Comparison of ENCODE assay signal across 18 mouse cellular contexts in genomic region chr2:59272713-59273112, GRCm38 (mm10).
DNase-seq lines count a peak whose midpoint lies in the region; ATAC-seq and TF ChIP-seq lines count a peak whose summit lies in the region.
"Had no signal": no experiment of that assay in that cellular context is flagged by ENCODE, and none has a peak within 500 bp of the region (broad histone marks: within the 10 kb centered on the region; RNA-seq: fewer than 3 reads in every experiment).

No protein-coding gene starts in this region.

- WGBS in stomach, postnatal 0 days = 79% methylated on average over 6 of the region's 6 CpGs

- no peaks in the 10 kb centered on the region for H3K36me3 ChIP-seq in stomach, postnatal 0 days (ENCODE audit: control insufficient read depth, insufficient read depth, low read length)
- H3K36me3 ChIP-seq: embryonic facial prominence, embryonic 12.5 days; forebrain, embryonic 15.5 days; hindbrain, embryonic 15.5 days had no signal

- no peaks in the 10 kb centered on the region for H3K4me1 ChIP-seq in stomach, postnatal 0 days (replicated peaks; ENCODE audit: control insufficient read depth, insufficient read depth)
- H3K4me1 ChIP-seq: embryonic facial prominence, embryonic 12.5 days; forebrain, embryonic 15.5 days; hindbrain, embryonic 15.5 days had no signal

- H3K27me3 ChIP-seq in stomach, postnatal 0 days (ENCODE audit: control insufficient read depth, insufficient read depth, low read length) = no peaks in the 10 kb centered on the region
- H3K27me3 ChIP-seq: embryonic facial prominence, embryonic 12.5 days; forebrain, embryonic 15.5 days; hindbrain, embryonic 15.5 days; kidney, embryonic 15.5 days had no signal

- H3K4me3 ChIP-seq in stomach, postnatal 0 days (ENCODE audit: low read depth, low read length) = no peak overlapping the region
- H3K4me3 ChIP-seq: embryonic facial prominence, embryonic 12.5 days; forebrain, embryonic 15.5 days; hindbrain, embryonic 15.5 days; kidney, embryonic 15.5 days had no signal

- no peaks in the 10 kb centered on the region for H3K9me3 ChIP-seq in stomach, postnatal 0 days (ENCODE audit: control insufficient read depth, low read length)
- H3K9me3 ChIP-seq: embryonic facial prominence, embryonic 12.5 days; forebrain, embryonic 15.5 days; hindbrain, embryonic 15.5 days; kidney, embryonic 15.5 days had no signal

- no peak overlapping the region for H3K4me2 ChIP-seq in stomach, postnatal 0 days (replicated peaks; ENCODE audit: low read depth)
- H3K4me2 ChIP-seq: embryonic facial prominence, embryonic 12.5 days; forebrain, embryonic 15.5 days; heart, embryonic 11.5 days; hindbrain, embryonic 15.5 days; kidney, embryonic 15.5 days had no signal

- no peak overlapping the region for H3K9ac ChIP-seq in stomach, postnatal 0 days (ENCODE audit: low read length)
- H3K9ac ChIP-seq: embryonic facial prominence, embryonic 12.5 days; forebrain, embryonic 15.5 days; hindbrain, embryonic 15.5 days; kidney, embryonic 15.5 days had no signal

- no peak for ATAC-seq in stomach, postnatal 0 days (ENCODE audit: low FRiP score, low TSS enrichment)
- ATAC-seq: forebrain, embryonic 15.5 days; intestine, embryonic 16.5 days had no signal

- peak; percentile 67 for DNase-seq in heart, adult 11 months
- no peak for DNase-seq in heart, adult 9 months (ENCODE audit: low spot score in 2 of 2)
- peak; percentile 33 for DNase-seq in cerebellum, adult 11-12 months
- DNase-seq in cerebellum, adult 8-10 months = peak; percentile 35
- DNase-seq in right cerebral cortex, postnatal 36 days (ENCODE audit: low spot score in 2 of 2) = no peak
- DNase-seq in stomach, postnatal 0 days (ENCODE audit: low spot score) = no peak
- DNase-seq: adrenal gland, adult 8-10 months; adrenal gland, postnatal 36 days; embryo, embryonic 11 days; gastrocnemius, postnatal 14 days; heart, postnatal 36 days; kidney, adult 2 months had no signal

- TF ChIP-seq EP300 in stomach, postnatal 0 days (optimal IDR thresholded peaks at IDR 0.05) = no peak

- TF ChIP-seq CTCF in stomach, postnatal 0 days (IDR thresholded peaks at IDR 0.05; ENCODE audit: low read depth) = no peak

- H3K27ac ChIP-seq in stomach, postnatal 0 days (replicated peaks) = no peak overlapping the region
- H3K27ac ChIP-seq: embryonic facial prominence, embryonic 12.5 days; forebrain, embryonic 15.5 days; hindbrain, embryonic 15.5 days; kidney, embryonic 15.5 days had no signal

Comparison
In these comparisons a context has a peak if more than half of its experiments do, and no peak if none do; other contexts are left out.
1. DNase-seq: peak in heart, adult 11 months (single experiment), cerebellum, adult 11-12 months (single experiment) and cerebellum, adult 8-10 months (single experiment); none in heart, adult 9 months (0 of 2), right cerebral cortex, postnatal 36 days (0 of 2) and stomach, postnatal 0 days (single experiment).